Mouse (Mus musculus) intestine, postnatal 0 days (tissue): Measurements from ENCODE around the gene AA467197. TPM values are rescaled to one million over a fixed set of nuclear protein-coding genes. Genes with fewer than 3 reads are reported as not detected.

Experiments
- ATAC-seq: fragments of 200-750 bp; cut with Nextera tagmentation; 2 replicates; pipeline ENCODE4 v1.8.0; 2017; ENCODE audit warnings: mild to moderate bottlenecking, moderate TSS enrichment, moderate library complexity
- H3K27ac ChIP-seq: fragments of 300-500 bp; sonication (generic); 2 replicates; pipeline ENCODE4 v1.5.1; 2014; ENCODE audit warnings: mild to moderate bottlenecking, low read depth, low read length, moderate library complexity
- H3K27me3 ChIP-seq: fragments of 300-500 bp; sonication (generic); replicated peaks from 2 replicates; pipeline ENCODE4 v1.6.1; 2014; ENCODE audit warnings: low read length, mixed read lengths; ENCODE audit not compliant: control insufficient read depth, insufficient read depth
- H3K36me3 ChIP-seq: fragments of 300-500 bp; sonication (generic); 2 replicates; pipeline ENCODE4 v1.6.1; 2014; ENCODE audit warnings: mild to moderate bottlenecking, moderate library complexity; ENCODE audit not compliant: control insufficient read depth, insufficient read depth
- H3K4me1 ChIP-seq: fragments of 300-500 bp; sonication (generic); replicated peaks from 2 replicates; pipeline ENCODE4 v1.6.1; 2014; ENCODE audit warnings: antibody characterized with exemption, low read length, mixed read lengths; ENCODE audit not compliant: control insufficient read depth, insufficient read depth
- H3K4me2 ChIP-seq: fragments of 300-500 bp; sonication (generic); replicated peaks from 2 replicates; pipeline ENCODE4 v1.6.1; 2014; ENCODE audit warnings: low read depth, mild to moderate bottlenecking, moderate library complexity
- H3K4me3 ChIP-seq: fragments of 300-500 bp; sonication (generic); 2 replicates; pipeline ENCODE4 v1.5.1; 2014; ENCODE audit warnings: low read depth, low read length
- H3K9ac ChIP-seq: fragments of 300-500 bp; sonication (generic); 2 replicates; pipeline ENCODE4 v1.6.1; 2014; ENCODE audit warnings: mild to moderate bottlenecking, low read depth, low read length
- H3K9me3 ChIP-seq: fragments of 300-500 bp; sonication (generic); 2 replicates; pipeline ENCODE4 v1.6.1; 2016; ENCODE audit warnings: mixed run types; ENCODE audit not compliant: control insufficient read depth
- CTCF ChIP-seq: sonication (generic); IDR thresholded peaks from 2 replicates; pipeline ENCODE4 v1.5.1; 2016; ENCODE audit warnings: low read depth, mild to moderate bottlenecking, control low read depth, antibody characterized with exemption, moderate library complexity
- WGBS: fragments of 180-500 bp; shearing (Covaris S2); extraction: QIAGEN DNeasy Blood & Tissue Kit; methylation state at CpG from one replicate; pipeline ENCODE4 v1.1.7; 2014; 5-methylcytosine and 5-hydroxymethylcytosine counted together
- polyA plus RNA-seq: library from polyadenylated mRNA; unstranded; fragments of >200 nt; fragmentation: Nextera tagmentation; extraction: Ambion mirVana; gene quantifications from 2 replicates; pipeline ENCODE4 v1.2.1, GENCODE M21; 2015

AA467197 gene
- polyA plus RNA-seq, 1 experiment from 2014 or later: 38.4 TPM

DNA sequence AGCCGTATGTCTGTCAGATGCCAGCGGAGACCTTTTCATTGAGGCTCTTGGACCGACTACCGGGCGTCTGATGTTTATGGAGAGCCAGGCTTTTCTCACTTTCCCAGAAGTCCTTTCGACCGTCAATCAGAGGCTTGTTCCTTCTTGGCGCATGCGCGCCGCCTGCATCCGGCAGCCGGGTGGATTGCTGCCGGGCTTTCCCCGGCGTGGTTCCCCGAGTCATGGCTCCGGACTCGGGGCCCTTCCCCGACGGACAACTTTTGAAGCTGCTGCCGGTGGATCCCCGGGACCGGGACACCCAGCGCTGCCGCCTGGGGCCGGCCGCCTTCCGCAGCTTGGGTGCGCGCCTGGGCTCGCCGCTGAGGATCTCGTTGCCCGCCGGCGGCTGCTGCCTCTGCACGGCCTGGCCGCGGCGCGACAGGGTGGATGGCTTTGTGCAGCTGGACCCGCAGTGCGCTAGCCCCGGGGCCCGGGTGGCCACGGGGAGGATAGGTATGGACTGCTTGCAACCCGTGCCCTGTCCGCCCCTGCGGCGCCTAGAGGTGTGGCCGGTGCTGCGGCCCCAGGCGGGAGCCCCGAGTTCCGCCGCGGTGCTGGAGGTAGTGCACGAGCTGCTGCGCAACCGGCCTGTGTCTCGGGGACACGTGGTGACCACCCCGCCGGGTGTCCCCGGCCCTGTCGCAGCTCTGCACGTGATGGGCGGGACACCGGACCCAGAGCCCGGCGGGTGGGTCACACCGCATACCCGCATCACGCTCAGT lies 6.1 kb upstream of the AA467197 start:
- WGBS: under 1% methylated on average over 75 of the region's 75 CpGs
- Histone ChIP-seq H3K36me3 (peaks cover 19% of the 10 kb centered on the region), H3K4me1 (no peaks in the 10 kb centered on the region), H3K4me3 (peak overlapping the region; percentile 88), H3K27ac (peak overlapping the region; percentile 70), H3K9me3 (no peaks in the 10 kb centered on the region), H3K9ac (peak overlapping the region; percentile 91), H3K4me2 (peak overlapping the region; percentile 100), H3K27me3 (no peaks in the 10 kb centered on the region)
- TF ChIP-seq CTCF: 0 out of 2 replicates have a peak, but pooled peaks have one; percentile 14
- peak; percentile 82 for ATAC-seq

DNA sequence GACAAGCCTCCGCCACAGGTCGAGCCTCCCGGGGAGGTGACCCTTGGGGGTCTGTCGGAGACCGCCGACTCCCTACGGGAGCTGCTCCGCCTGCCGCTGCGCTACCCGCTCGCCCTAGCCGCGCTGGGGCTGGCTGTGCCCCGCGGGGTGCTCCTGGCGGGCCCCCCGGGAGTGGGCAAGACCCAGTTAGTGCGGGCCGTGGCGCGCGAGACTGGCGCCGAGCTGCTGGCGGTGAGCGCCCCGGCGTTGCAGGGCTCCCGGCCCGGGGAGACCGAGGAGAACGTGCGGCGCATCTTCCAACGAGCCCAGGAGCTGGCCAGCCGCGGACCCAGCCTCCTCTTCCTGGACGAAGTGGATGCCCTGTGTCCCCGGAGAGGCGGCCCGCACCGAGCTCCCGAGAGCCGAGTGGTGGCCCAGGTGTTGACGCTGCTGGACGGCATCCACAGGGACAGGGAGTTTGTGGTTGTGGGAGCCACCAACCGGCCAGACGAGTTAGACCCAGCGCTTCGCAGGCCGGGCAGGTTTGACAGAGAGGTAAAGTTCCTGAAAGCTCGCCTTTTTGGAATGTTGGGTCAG lies 5.5 kb upstream of the AA467197 start:
- peak; percentile 43 for ATAC-seq
- Histone ChIP-seq H3K4me3 (peak overlapping the region; percentile 88), H3K36me3 (peaks cover 19% of the 10 kb centered on the region), H3K9ac (peak overlapping the region; percentile 91), H3K4me2 (peak overlapping the region; percentile 100), H3K27ac (peak overlapping the region; percentile 70), H3K27me3 (no peaks in the 10 kb centered on the region), H3K9me3 (no peaks in the 10 kb centered on the region), H3K4me1 (no peaks in the 10 kb centered on the region)
- peak; percentile 43 for TF ChIP-seq CTCF
- WGBS: under 1% methylated on average over 45 of the region's 53 CpGs

DNA sequence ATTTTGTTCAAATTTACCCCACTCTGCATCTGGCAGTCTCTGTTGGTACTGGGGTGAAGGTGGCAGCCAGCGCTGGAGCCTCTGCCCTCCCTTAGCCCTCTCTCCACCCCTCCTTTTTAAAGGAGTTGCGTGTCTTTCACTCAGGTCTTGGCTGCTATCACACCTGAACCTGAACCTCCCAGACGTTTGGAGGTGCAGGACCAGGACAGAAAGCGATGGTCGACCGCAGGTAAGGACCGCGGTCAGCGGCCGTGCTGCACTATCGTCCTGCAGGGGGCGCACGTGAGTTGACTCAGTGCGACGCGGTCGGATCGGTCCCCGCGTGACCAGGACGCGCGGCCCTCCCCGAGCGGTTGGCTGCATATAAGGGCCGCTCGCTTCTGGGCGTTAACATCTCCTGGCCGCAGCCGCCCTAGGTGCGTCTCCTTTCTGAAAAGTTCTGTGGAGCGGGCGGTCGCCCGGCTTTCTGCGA lies 776 bp downstream of the AA467197 start:
- Histone ChIP-seq H3K27ac (no peak overlapping the region), H3K4me1 (no peaks in the 10 kb centered on the region; the same call in 1 of the 2 replicates), H3K27me3 (no peaks in the 10 kb centered on the region), H3K4me3 (peak overlapping the region; percentile 43), H3K4me2 (peak overlapping the region; percentile 77), H3K9me3 (no peaks in the 10 kb centered on the region), H3K9ac (peak overlapping the region; percentile 42; the same call in 1 of the 2 replicates), H3K36me3 (peaks cover 17% of the 10 kb centered on the region)
- whole genome bisulfite sequencing: 3% methylated on average over 36 of the region's 36 CpGs
- ATAC-seq: peak; percentile 80
- peak; percentile 98 for TF ChIP-seq CTCF

DNA sequence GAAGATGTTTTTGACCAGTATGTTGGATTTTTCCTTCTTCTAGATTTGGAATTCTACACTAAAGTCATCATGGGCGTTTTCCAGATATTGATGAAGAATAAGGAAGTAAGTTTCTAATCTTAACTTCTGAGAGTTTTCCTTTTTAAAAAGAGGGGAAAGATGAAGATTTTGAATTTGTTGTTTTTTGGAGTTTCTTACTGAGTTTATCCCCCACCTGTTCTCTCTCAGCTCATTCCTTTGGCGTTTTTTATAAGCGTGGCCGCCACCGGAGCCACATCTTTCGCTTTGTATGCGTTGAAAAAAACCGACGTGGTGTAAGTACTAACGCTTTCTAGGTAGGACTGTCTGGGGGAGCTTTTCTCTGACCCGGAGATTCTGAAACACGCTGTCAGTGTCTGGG lies 1.2 kb downstream of the AA467197 start:
- H3K27me3 ChIP-seq: no peaks in the 10 kb centered on the region
- H3K4me3 ChIP-seq: peak overlapping the region; percentile 43
- no peaks in the 10 kb centered on the region for H3K9me3 ChIP-seq
- H3K4me2 ChIP-seq: peak overlapping the region; percentile 77
- H3K36me3 ChIP-seq: peaks cover 12% of the 10 kb centered on the region
- peak overlapping the region; percentile 42; the same call in 1 of the 2 replicates for H3K9ac ChIP-seq
- WGBS: 33% methylated on average over 12 of the region's 12 CpGs
- no peak for TF ChIP-seq CTCF
- no peak overlapping the region for H3K27ac ChIP-seq
- ATAC-seq: no peak
- H3K4me1 ChIP-seq: no peaks in the 10 kb centered on the region; the same call in 1 of the 2 replicates

DNA sequence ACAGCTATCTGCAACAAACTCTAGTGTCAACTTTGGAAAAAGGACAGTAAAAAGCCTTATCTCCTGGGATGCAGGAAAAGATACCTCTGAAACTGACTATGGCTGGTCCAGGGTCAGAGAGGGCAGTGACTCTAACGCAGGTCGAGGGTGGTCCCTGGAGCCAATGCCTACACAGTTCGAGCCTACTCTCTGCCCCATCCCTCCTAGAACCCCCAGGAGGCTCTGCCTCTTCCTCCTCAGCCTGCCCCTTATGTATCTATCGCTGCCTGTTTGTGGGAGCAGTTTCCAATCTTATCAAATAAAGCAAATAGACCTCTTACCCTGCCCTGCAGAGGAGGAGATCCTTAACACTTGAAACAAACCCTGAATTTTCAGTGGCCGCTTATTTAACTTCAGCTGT lies 1.9 kb downstream of the AA467197 start:
- TF ChIP-seq CTCF: no peak
- Histone ChIP-seq H3K4me2 (no peak overlapping the region; the same call in 1 of the 2 replicates), H3K9me3 (no peaks in the 10 kb centered on the region), H3K4me3 (no peak overlapping the region), H3K9ac (no peak overlapping the region), H3K36me3 (peaks cover 5% of the 10 kb centered on the region; the same call in 1 of the 2 replicates), H3K4me1 (no peaks in the 10 kb centered on the region; the same call in 1 of the 2 replicates), H3K27me3 (no peaks in the 10 kb centered on the region), H3K27ac (no peak overlapping the region)
- no peak for ATAC-seq
- 34% methylated on average over 5 of the region's 5 CpGs for WGBS
